Mouse (Mus musculus) liver, embryonic 15.5 days (tissue): ENCODE results near the gene Dhx37. TPM values are rescaled to one million over a fixed set of nuclear protein-coding genes. Genes with fewer than 3 reads are reported as not detected.
"Not testable (repeated sequence)": the region's sequence is repeated elsewhere in the genome, so short reads cannot be mapped to it uniquely, and the experiment has no call there.

ENCODE experiments used
- ATAC-seq: fragments of 200-750 bp; cut with Nextera tagmentation; 2 replicates; pipeline ENCODE4 v1.8.0; 2017; ENCODE audit warnings: moderate number of reproducible peaks, mild to moderate bottlenecking, moderate library complexity; ENCODE audit not compliant: insufficient read depth
- H3K27ac ChIP-seq: fragments of 300-500 bp; sonication (generic); replicated peaks from 2 replicates; pipeline ENCODE4 v1.5.1; 2015; ENCODE audit warnings: mild to moderate bottlenecking, inconsistent platforms
- H3K27me3 ChIP-seq: fragments of 300-500 bp; sonication (generic); 2 replicates; pipeline ENCODE4 v1.6.1; 2015; ENCODE audit warnings: mild to moderate bottlenecking, inconsistent platforms
- H3K36me3 ChIP-seq: fragments of 300-500 bp; sonication (generic); replicated peaks from 2 replicates; pipeline ENCODE4 v1.6.1; 2015; ENCODE audit warnings: moderate library complexity, mild to moderate bottlenecking, inconsistent platforms
- H3K4me1 ChIP-seq: fragments of 300-500 bp; sonication (generic); replicated peaks from 2 replicates; pipeline ENCODE4 v1.6.1; 2015; ENCODE audit warnings: inconsistent platforms
- H3K4me2 ChIP-seq: fragments of 300-500 bp; sonication (generic); 2 replicates; pipeline ENCODE4 v1.6.1; 2015; ENCODE audit warnings: moderate library complexity, mild to moderate bottlenecking, inconsistent platforms
- H3K4me3 ChIP-seq: fragments of 300-500 bp; sonication (generic); replicated peaks from 2 replicates; pipeline ENCODE4 v1.5.1; 2015; ENCODE audit warnings: mild to moderate bottlenecking, inconsistent platforms
- H3K9ac ChIP-seq: fragments of 300-500 bp; sonication (generic); 2 replicates; pipeline ENCODE4 v1.6.1; 2015; ENCODE audit warnings: moderate library complexity, mild to moderate bottlenecking, inconsistent platforms
- H3K9me3 ChIP-seq: fragments of 300-500 bp; sonication (generic); replicated peaks from 2 replicates; pipeline ENCODE4 v1.6.1; 2016; ENCODE audit warnings: inconsistent platforms
- WGBS: fragments of 180-500 bp; shearing (Covaris S2); methylation state at CpG from one replicate; pipeline ENCODE4 v1.1.7; 2015; ENCODE audit warnings: mixed read lengths; ENCODE audit not compliant: insufficient replicate concordance; 5-methylcytosine and 5-hydroxymethylcytosine counted together
- polyA plus RNA-seq: library from polyadenylated mRNA; unstranded; fragments of >200 nt; fragmentation: Nextera tagmentation; extraction: Ambion mirVana; gene quantifications from 2 replicates; pipeline ENCODE4 v1.2.1, GENCODE M21; 2015

The Dhx37 gene
- polyA plus RNA-seq, 1 experiment from 2014 or later, result 4.8 TPM

DNA sequence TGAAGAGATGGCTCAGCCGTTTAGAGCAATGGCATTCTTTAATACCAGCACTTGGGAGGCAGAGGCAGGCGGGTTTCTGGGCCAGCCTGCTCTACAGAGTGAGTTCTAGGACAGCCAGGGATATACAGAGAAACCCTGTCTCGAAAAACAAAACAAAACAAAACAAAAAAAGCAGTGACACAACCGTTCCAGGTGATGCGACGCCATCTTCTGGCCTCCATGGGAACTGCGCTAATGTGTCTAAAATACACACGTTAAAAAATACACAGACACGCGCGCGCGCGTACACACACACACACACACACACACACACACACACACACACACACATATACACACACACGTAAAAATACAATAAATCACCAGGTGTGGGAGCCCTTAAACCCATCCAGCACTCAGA, 426 bp upstream of the Dhx37 start:
- ATAC-seq, H3K27me3 ChIP-seq, H3K9ac ChIP-seq, H3K9me3 ChIP-seq: not testable (repeated sequence)
- WGBS, result 50% methylated on average over 15 of the region's 15 CpGs
- peak overlapping the region; percentile 88 for H3K4me3 ChIP-seq
- H3K36me3 ChIP-seq, result peaks cover 22% of the 10 kb centered on the region
- H3K4me1 ChIP-seq, result peaks cover 33% of the 10 kb centered on the region
- H3K27ac ChIP-seq, result peak overlapping the region; percentile 81
- peak overlapping the region; percentile 100 for H3K4me2 ChIP-seq

DNA sequence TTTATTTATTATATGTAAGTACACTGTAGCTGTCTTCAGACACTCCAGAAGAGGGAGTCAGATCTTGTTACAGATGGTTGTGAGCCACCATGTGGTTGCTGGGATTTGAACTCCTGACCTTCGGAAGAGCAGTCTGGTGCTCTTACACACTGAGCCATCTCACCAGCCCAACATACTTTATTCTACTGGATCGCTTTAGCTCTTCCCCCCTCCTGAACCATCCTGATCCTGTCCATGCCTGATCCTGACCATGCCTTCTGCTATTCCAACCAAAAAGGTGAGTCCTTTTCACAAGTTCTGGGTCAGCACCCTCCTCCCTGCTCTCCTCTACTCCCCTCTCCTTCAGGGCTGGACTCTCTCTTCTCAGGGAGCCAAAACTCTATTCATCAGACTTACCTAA, 1.6 kb downstream of the Dhx37 start:
- WGBS, result 80% methylated on average over 2 of the region's 2 CpGs
- H3K4me3 ChIP-seq, result peak overlapping the region; percentile 88; the same call in 1 of the 2 replicates
- peak overlapping the region; percentile 100 for H3K4me2 ChIP-seq

DNA sequence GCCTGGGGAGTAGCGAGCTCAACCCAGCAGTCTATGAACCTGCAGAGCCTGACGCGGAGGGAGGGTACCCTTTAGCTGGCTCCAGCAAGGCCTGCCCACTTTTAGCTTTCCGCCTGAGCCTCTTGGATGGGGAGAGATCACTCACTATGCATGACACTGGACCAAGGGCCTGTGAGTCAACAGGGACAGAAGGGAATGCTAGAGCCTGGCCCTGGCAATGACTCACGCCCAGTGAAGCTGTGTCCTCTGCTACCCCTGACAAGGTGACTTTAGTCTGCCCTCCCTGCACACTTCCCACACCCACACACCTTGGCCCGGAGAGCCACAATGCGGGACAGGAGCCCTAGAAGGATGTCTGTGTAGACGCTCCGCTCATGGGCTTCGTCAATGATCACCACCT, 7.6 kb downstream of the Dhx37 start:
- Histone ChIP-seq H3K4me2 (no peak overlapping the region), H3K4me3 (no peak overlapping the region), H3K4me1 (no peaks in the 10 kb centered on the region), H3K27me3 (no peaks in the 10 kb centered on the region), H3K9ac (no peak overlapping the region), H3K27ac (no peak overlapping the region), H3K9me3 (no peaks in the 10 kb centered on the region), H3K36me3 (peaks cover 99% of the 10 kb centered on the region)
- WGBS, result 81% methylated on average over 10 of the region's 10 CpGs
- no peak for ATAC-seq

More for the DNA sequence above, 1.6 kb downstream of the Dhx37 start:
- H3K27me3 ChIP-seq, H3K9me3 ChIP-seq, ATAC-seq, H3K9ac ChIP-seq, H3K27ac ChIP-seq: not testable (repeated sequence)
- peaks cover 42% of the 10 kb centered on the region for H3K36me3 ChIP-seq
- peaks cover 28% of the 10 kb centered on the region for H3K4me1 ChIP-seq

DNA sequence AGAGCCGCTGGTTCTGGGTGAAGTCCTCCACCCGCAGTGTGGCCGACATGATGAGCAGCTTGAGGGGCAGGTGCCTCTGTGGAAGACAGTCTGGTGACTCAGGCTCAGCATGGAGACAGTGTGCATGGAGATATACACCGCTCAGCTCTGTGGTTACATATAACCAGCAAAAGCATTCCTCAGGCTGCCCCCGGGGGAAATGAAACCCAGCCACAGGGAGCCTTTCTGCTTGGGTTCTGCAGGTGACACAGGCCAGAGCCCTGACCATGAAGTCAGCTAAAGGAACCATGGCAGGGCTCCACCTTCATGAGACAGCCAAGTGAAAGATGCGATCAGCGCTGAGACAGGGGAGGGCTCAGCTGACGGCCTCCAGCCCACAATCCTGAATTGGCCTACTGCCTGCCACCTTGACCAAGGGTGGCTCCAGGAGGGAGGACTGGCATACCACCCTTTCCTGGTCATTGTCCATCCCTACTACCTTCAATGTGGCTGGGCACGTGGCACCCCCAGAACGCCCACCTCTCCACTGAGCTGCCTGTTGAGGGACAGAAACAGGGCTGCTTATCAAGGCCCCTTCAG, 8.1 kb downstream of the Dhx37 start:
- no peak for ATAC-seq
- no peak overlapping the region for H3K4me3 ChIP-seq
- peaks cover 99% of the 10 kb centered on the region for H3K36me3 ChIP-seq
- H3K9me3 ChIP-seq, result no peaks in the 10 kb centered on the region
- no peaks in the 10 kb centered on the region for H3K27me3 ChIP-seq
- H3K9ac ChIP-seq, result no peak overlapping the region
- 80% methylated on average over 10 of the region's 10 CpGs for WGBS
- H3K4me2 ChIP-seq, result no peak overlapping the region
- H3K27ac ChIP-seq, result no peak overlapping the region
- no peaks in the 10 kb centered on the region for H3K4me1 ChIP-seq

DNA sequence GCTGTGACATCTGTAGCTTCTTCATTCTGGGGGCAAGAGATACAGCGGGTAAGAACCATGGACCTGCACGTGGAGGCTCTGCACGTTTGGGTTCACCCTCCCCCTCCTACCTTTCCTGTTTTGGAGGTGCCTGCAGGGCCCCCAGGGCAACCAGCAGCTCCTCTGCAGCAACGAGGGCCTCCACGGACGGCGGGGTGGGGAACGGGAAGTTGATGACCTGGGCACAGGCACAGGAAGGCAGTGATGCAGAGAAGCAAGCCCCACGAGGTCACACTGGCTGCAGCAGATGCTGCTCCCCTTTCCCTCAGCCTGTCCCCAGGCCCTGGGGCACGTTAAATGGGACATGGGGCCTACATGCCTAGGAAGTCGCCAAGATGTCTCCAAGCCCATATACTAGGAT, 14.8 kb downstream of the Dhx37 start:
- Histone ChIP-seq H3K27me3 (no peaks in the 10 kb centered on the region), H3K36me3 (peaks cover 96% of the 10 kb centered on the region), H3K4me3 (no peak overlapping the region), H3K4me1 (no peaks in the 10 kb centered on the region), H3K9ac (no peak overlapping the region), H3K4me2 (no peak overlapping the region), H3K9me3 (no peaks in the 10 kb centered on the region), H3K27ac (no peak overlapping the region)
- no peak for ATAC-seq
- 54% methylated on average over 11 of the region's 11 CpGs for WGBS

DNA sequence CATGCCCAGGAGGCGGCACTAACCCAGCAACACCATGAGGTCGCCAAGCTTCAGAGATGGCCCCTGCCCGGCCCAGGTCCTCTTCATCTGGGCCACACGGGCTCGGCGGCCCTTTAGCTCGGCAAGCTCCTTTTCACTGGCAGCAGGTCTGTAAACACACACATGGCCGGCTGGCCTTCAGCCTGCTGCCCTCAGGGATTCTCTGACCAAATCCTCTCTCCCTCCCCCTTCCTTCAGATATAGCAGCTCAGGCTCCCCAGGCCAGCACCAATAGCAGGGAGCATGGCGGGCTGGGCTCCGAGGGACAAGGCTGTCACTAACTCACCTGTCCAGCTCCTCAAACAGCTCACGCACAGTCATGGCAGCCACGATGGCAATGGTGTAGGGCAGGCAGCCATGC, 15.3 kb downstream of the Dhx37 start:
- no peak overlapping the region for H3K27ac ChIP-seq
- no peaks in the 10 kb centered on the region for H3K4me1 ChIP-seq
- H3K9me3 ChIP-seq, result no peaks in the 10 kb centered on the region
- no peak for ATAC-seq
- no peak overlapping the region for H3K4me3 ChIP-seq
- 81% methylated on average over 12 of the region's 12 CpGs for WGBS
- no peaks in the 10 kb centered on the region for H3K27me3 ChIP-seq
- no peak overlapping the region for H3K4me2 ChIP-seq
- H3K36me3 ChIP-seq, result peaks cover 96% of the 10 kb centered on the region
- H3K9ac ChIP-seq, result no peak overlapping the region

DNA sequence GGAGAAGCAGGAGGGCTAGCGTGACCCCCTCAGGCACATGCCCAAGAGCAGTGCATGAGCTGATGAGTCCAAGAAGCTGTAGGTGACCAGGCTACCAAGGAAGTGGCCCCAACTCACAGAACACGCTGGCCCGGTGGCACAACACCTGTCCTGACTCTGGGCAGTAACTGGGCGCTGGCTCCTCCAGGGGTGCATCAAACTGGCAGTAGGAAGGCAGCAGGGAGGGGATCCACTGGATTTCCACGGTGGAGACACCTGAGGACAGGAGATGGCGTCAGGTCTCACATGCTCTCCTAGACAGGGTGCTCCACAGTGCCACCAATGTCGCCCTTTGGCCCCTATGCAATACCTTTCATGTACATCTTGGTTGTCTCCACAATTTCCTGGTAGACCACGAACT, 17.7 kb downstream of the Dhx37 start:
- H3K27ac ChIP-seq, result no peak overlapping the region
- peaks cover 79% of the 10 kb centered on the region for H3K36me3 ChIP-seq
- H3K4me1 ChIP-seq, result no peaks in the 10 kb centered on the region
- H3K4me2 ChIP-seq, result no peak overlapping the region
- WGBS, result 80% methylated on average over 8 of the region's 8 CpGs
- H3K4me3 ChIP-seq, result no peak overlapping the region
- no peaks in the 10 kb centered on the region for H3K27me3 ChIP-seq
- no peak overlapping the region for H3K9ac ChIP-seq
- H3K9me3 ChIP-seq, result no peaks in the 10 kb centered on the region
- ATAC-seq, result no peak

DNA sequence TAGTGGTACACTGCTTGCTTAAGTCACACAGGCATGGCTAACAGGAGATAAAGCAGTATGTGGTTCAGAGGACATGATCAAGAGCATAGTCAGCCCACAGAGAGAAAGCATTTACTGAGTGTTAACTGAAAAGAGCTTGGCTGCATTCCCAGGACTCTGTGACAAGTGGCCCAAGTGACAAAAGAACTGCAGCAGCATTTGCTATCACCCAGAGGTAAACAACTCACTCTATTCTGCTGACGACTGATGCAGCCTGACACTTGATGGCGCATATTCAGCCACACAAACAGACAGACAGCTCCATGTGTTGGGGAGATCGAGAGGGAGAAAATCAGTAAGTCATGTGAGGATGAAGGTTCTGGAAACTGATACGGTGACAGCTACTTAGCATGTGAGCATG, 20.2 kb downstream of the Dhx37 start:
- Histone ChIP-seq H3K36me3 (peaks cover 57% of the 10 kb centered on the region), H3K9ac (no peak overlapping the region), H3K27me3 (no peaks in the 10 kb centered on the region), H3K4me1 (peaks cover 17% of the 10 kb centered on the region), H3K4me3 (no peak overlapping the region), H3K27ac (no peak overlapping the region), H3K9me3 (no peaks in the 10 kb centered on the region), H3K4me2 (no peak overlapping the region)
- no peak for ATAC-seq
- 70% methylated on average over 4 of the region's 4 CpGs for WGBS

DNA sequence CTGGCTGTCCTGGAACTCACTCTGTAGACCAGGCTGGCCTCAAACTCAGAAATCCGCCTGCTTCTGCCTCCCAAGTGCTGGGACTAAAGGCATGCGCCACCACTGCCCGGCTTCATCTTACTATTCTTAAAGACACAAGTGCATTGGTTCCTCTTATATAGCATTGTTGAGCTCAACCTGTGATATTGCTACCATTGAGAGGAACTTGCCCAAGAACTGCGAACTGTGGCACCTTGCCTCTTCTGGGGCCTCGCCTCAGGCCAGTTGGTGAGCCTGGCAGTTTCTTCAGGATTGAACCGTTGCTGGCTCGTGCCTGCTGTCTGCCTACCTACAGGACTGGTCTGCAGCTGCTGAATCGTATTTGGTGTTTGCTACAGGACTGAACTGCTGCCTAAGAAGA, 21.4 kb downstream of the Dhx37 start:
- H3K27me3 ChIP-seq, H3K9me3 ChIP-seq, H3K4me3 ChIP-seq, ATAC-seq, H3K27ac ChIP-seq, H3K9ac ChIP-seq, H3K4me2 ChIP-seq: not testable (repeated sequence)
- WGBS, result 67% methylated on average over 8 of the region's 8 CpGs
- Histone ChIP-seq H3K4me1 (peaks cover 29% of the 10 kb centered on the region), H3K36me3 (peaks cover 45% of the 10 kb centered on the region)

DNA sequence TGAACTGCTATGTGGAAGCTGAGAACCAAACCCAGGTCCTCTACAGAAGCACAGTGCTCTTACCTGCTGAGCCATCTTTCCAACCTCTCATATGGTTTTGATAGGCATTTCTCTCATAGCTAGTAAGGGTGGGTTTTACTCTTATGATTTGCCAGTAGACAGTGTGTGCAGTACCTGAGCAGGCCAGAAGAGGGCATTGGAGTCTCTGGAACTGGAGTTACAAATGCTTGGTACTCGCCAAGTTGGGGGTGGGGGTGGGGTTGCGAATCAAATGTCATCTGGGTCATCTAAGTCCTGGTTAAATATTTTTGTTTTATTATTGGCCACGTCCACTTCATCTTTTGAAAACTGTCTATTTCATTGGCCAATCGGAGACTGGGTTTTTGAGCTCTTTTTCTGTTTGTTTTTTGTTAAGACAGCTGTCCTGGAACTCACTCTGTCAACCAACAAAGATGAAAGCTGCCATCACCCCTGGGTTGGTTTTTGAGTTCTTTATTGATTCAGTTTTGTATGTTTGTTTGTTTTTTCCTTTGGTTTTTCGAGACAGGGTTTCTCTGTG, 21.9 kb downstream of the Dhx37 start:
- WGBS, result 46% methylated on average over 5 of the region's 5 CpGs
- Histone ChIP-seq H3K9me3 (no peaks in the 10 kb centered on the region), H3K36me3 (peaks cover 40% of the 10 kb centered on the region), H3K27ac (no peak overlapping the region), H3K4me1 (peaks cover 34% of the 10 kb centered on the region), H3K4me3 (no peak overlapping the region), H3K4me2 (no peak overlapping the region), H3K27me3 (no peaks in the 10 kb centered on the region), H3K9ac (no peak overlapping the region)
- ATAC-seq, result no peak

DNA sequence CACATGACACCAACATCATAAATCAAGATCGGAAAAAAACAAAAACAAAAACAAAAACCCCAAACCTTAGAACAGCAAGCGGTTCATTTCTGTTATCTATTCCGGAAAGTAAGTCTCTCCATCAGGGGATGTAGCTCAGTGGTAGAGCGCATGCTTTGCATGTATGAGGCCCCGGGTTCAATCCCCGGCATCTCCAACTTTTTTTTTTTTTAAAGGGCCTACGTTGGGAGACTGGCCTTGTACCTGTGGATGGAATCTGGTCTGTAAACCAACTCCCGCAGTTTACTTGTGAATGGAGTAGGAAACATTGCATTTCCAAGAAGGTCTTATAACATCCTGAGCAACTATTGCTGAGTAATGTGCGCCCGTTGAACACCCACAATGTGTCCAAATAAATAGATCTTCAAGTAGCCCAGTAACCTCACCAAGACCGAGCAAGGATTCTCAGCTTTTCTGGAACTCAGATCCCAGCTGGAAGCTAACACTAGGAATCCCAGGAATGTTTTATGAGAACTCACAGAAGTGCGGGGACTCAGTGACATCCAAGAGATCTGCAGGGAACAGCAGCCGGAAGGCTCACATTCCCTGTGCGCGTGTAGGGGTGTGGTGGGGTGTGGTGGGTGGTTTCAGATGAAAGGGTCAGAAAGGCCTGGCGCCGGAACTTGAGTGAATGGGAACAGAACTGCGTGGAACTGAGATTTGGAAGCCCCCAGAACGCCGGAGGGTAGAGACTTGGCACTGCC, 24.4 kb downstream of the Dhx37 start:
- Histone ChIP-seq H3K9me3 (no peaks in the 10 kb centered on the region), H3K4me2 (peak overlapping the region; percentile 96), H3K36me3 (peaks cover 15% of the 10 kb centered on the region), H3K4me3 (peak overlapping the region; percentile 51), H3K27ac (peak overlapping the region; percentile 63), H3K4me1 (peaks cover 52% of the 10 kb centered on the region), H3K27me3 (no peaks in the 10 kb centered on the region), H3K9ac (peak overlapping the region; percentile 35)
- WGBS, result 17% methylated on average over 20 of the region's 20 CpGs
- ATAC-seq, result peak; percentile 40; the same call in 1 of the 2 replicates
